Mouse (Mus musculus) liver, embryonic 14.5 days (tissue): Measurements from ENCODE around the gene Shroom1. TPM values are rescaled to one million over a fixed set of nuclear protein-coding genes. Genes with fewer than 3 reads are reported as not detected.

Experiments
- ATAC-seq: fragments of 200-750 bp; cut with Nextera tagmentation; 2 replicates; pipeline ENCODE4 v1.8.0; 2017; ENCODE audit warnings: moderate number of reproducible peaks, mild to moderate bottlenecking, moderate library complexity; ENCODE audit not compliant: insufficient read depth
- DNase-seq, 3 experiments: peaks; one replicate each; pipeline ENCODE4 v3.0.0-alpha.2; 2012 to 2013; ENCODE audit warnings: low read depth in 3 of 3, low spot score in 3 of 3
- H3K27ac ChIP-seq: fragments of 300-500 bp; sonication (generic); 2 replicates; pipeline ENCODE4 v1.5.1; 2014; ENCODE audit warnings: moderate library complexity, mild to moderate bottlenecking, control low read depth, inconsistent platforms
- H3K27me3 ChIP-seq: fragments of 300-500 bp; sonication (generic); 2 replicates; pipeline ENCODE4 v1.6.1; 2014; ENCODE audit warnings: mild to moderate bottlenecking, low read length, moderate library complexity; ENCODE audit not compliant: control insufficient read depth, insufficient read depth
- H3K36me3 ChIP-seq: fragments of 300-500 bp; sonication (generic); replicated peaks from 2 replicates; pipeline ENCODE4 v1.6.1; 2014; ENCODE audit warnings: low read depth; ENCODE audit not compliant: control insufficient read depth, insufficient read depth
- H3K4me1 ChIP-seq, 2 experiments: fragments of 200-500 bp in 1 of 2; fragments of 300-500 bp in 1 of 2; sonication (generic) in 1 of 2; replicated peaks; 2 replicates each; pipeline ENCODE4 v1.6.1; 2012 to 2014; ENCODE audit warnings: antibody characterized with exemption in 1 of 2, inconsistent platforms in 1 of 2, low read length in 1 of 2; ENCODE audit not compliant: control insufficient read depth in 2 of 2, insufficient read depth in 2 of 2
- H3K4me2 ChIP-seq: fragments of 300-500 bp; sonication (generic); 2 replicates; pipeline ENCODE4 v1.6.1; 2014; ENCODE audit warnings: low read depth, mild to moderate bottlenecking, control low read depth, moderate library complexity
- H3K4me3 ChIP-seq, 2 experiments: fragments of 200-500 bp in 1 of 2; fragments of 300-500 bp in 1 of 2; sonication (generic) in 1 of 2; 2 replicates each; pipeline ENCODE4 v1.5.1; 2012 to 2014; ENCODE audit warnings: low read depth in 2 of 2, low read length in 2 of 2, mild to moderate bottlenecking in 2 of 2, control low read depth in 1 of 2, inconsistent platforms in 1 of 2, moderate library complexity in 1 of 2; ENCODE audit not compliant: insufficient read depth in 1 of 2
- H3K9ac ChIP-seq: fragments of 300-500 bp; sonication (generic); replicated peaks from 2 replicates; pipeline ENCODE4 v1.6.1; 2014; ENCODE audit warnings: mild to moderate bottlenecking, control low read depth, moderate library complexity
- H3K9me3 ChIP-seq: fragments of 300-500 bp; sonication (generic); 2 replicates; pipeline ENCODE4 v1.6.1; 2016; ENCODE audit warnings: low read length, mixed read lengths; ENCODE audit not compliant: control insufficient read depth
- CTCF ChIP-seq: IDR thresholded peaks from 2 replicates; pipeline ENCODE4 v1.5.1; 2016; ENCODE audit warnings: antibody characterized with exemption, low read depth, control low read depth
- EP300 ChIP-seq: IDR thresholded peaks from 2 replicates; pipeline ENCODE4 v1.6.1; 2016; ENCODE audit warnings: antibody characterized with exemption, low read depth
- WGBS: fragments of 180-500 bp; shearing (Covaris S2); extraction: QIAGEN DNeasy Blood & Tissue Kit; methylation state at CpG from one replicate; pipeline ENCODE4 v1.1.7; 2014; ENCODE audit not compliant: insufficient replicate concordance; 5-methylcytosine and 5-hydroxymethylcytosine counted together
- polyA plus RNA-seq, 2 experiments: library from polyadenylated mRNA; depleted of rRNA in 1 of 2; stranded (reverse) in 1 of 2; unstranded in 1 of 2; fragments of >200 nt; fragmentation: Nextera tagmentation in 1 of 2; extraction: Ambion mirVana in 1 of 2; gene quantifications; 2 replicates each; pipeline versions ENCODE4 v1.2.1 to v1.2.3; 2012 to 2014

The Shroom1 gene
- polyA plus RNA-seq, 2 experiments, result 1.5 to 1.7 TPM

GRCm38 (mm10) chr11:53469294-53469967 lies 12.4 kb downstream of the Shroom1 start:
- H3K9ac ChIP-seq, result no peak overlapping the region
- ATAC-seq (no peak), DNase-seq (no peak)
- no peak overlapping the region for H3K4me3 ChIP-seq
- no peak for TF ChIP-seq EP300
- TF ChIP-seq CTCF, result no peak
- H3K9me3 ChIP-seq, result no peaks in the 10 kb centered on the region
- 40% methylated on average over 16 of the region's 16 CpGs for WGBS
- no peaks in the 10 kb centered on the region for H3K36me3 ChIP-seq
- peaks cover 49% of the 10 kb centered on the region for H3K27me3 ChIP-seq
- H3K4me2 ChIP-seq, result no peak overlapping the region
- peaks cover 0 to 2% of the 10 kb centered on the region in 2 experiments; a peak in 1 of 4 replicates for H3K4me1 ChIP-seq
- no peak overlapping the region for H3K27ac ChIP-seq

DNA sequence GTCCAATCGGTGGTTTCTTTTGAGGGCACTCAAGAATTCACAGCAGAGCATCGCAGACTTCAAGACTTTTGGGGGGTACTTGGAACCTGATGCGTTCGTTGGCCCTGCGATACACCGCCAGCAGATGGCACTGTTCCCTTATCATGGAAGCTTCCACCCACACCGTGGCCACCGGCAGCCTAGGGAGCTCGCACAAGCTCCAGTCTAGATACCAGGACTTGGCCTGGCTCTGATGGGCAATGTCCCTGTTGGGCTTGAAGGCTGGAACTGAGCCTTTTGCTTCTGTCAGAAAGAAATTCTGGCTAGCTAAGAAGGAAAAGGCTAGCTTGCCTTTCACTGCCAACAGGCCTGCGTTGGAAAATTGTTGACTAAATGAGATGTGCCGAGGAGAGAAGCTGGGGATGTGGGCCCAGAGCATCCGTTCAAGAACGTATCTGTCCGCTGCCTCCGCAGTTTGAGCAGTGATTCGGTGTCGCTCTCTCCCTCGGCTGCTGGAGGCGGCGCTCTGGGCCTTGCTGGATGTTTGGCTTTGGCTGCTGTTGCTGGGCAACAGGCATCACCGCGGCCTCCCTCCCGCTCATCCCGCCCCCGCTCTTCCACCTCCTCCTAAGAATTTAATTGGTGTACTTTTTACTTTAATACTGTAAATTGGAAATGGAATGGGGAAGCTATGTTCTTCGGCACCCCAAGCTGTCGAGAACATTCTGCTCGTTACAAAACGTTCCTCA lies 13.1 kb downstream of the Shroom1 start, which contains the start of gene Gm9837:
TSS of gene Gm9837 (minus strand) at position 512 of the 728 bp plus-strand sequence.
- peak; percentile 69 for ATAC-seq
- peak; percentile 98 for TF ChIP-seq CTCF
- no peak for TF ChIP-seq EP300
- Histone ChIP-seq H3K36me3 (no peaks in the 10 kb centered on the region), H3K4me1 (peaks cover 0 to 2% of the 10 kb centered on the region in 2 experiments; a peak in 1 of 4 replicates), H3K27ac (no peak within 1 kb of the TSS), H3K9ac (no peak within 1 kb of the TSS), H3K27me3 (peaks cover 49% of the 10 kb centered on the region), H3K4me2 (peak within 1 kb of the TSS; percentile 24; the same call in 1 of the 2 replicates), H3K4me3 (no peak within 1 kb of the TSS), H3K9me3 (no peaks in the 10 kb centered on the region)
- peak; percentile 68 to 72 (median 70) for DNase-seq
- WGBS, result 8% methylated on average over 29 of the region's 29 CpGs

DNA sequence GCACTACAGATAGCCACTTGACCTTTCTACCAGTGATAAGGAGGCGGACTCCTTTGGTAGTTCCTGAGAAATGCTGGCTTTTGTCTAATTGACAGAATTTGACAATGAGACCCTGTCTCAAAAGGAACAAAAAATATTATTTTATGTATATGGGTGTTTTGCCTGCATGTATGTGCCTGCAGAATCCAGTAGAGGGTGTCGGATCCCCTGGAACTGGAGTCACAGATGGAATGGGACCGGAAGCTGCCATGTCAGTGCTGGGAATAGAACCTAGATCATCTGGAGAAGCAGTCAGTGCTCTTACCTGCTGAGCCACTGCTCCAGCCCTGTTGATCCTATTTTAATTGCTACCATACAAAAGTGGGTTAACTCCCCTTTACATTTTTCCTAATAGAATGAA lies 15.7 kb downstream of the Shroom1 start:
- ATAC-seq (no peak), DNase-seq (no peak)
- no peak for TF ChIP-seq EP300
- TF ChIP-seq CTCF, result peak; percentile 59
- no peak overlapping the region for H3K4me2 ChIP-seq
- H3K36me3 ChIP-seq, result no peaks in the 10 kb centered on the region
- 66% methylated on average over 3 of the region's 3 CpGs for WGBS
- H3K9ac ChIP-seq, result no peak overlapping the region
- H3K4me1 ChIP-seq, result peaks cover under 1 to 3% of the 10 kb centered on the region in 2 experiments; a peak in 3 of 4 replicates
- H3K27me3 ChIP-seq, result peaks cover 59% of the 10 kb centered on the region
- no peaks in the 10 kb centered on the region for H3K9me3 ChIP-seq
- no peak overlapping the region for H3K27ac ChIP-seq
- H3K4me3 ChIP-seq, result no peak overlapping the region

GRCm38 (mm10) chr11:53475620-53476019 lies 18.6 kb downstream of the Shroom1 start:
- Histone ChIP-seq H3K4me3 (no peak overlapping the region), H3K4me2 (no peak overlapping the region), H3K36me3 (0 out of 2 replicates have a peak, but pooled peaks cover 4% of the 10 kb centered on the region), H3K9ac (no peak overlapping the region), H3K9me3 (no peaks in the 10 kb centered on the region), H3K4me1 (peaks cover 10% of the 10 kb centered on the region in 2 experiments), H3K27ac (no peak overlapping the region), H3K27me3 (peaks cover 69% of the 10 kb centered on the region)
- ATAC-seq (no peak), DNase-seq (no peak)
- TF ChIP-seq EP300 (no peak), CTCF (no peak)
- 32% methylated on average over 8 of the region's 8 CpGs for WGBS

- ATAC-seq (no peak), DNase-seq (no peak)
- Histone ChIP-seq H3K4me2 (peak overlapping the region; percentile 72), H3K9me3 (no peaks in the 10 kb centered on the region), H3K4me1 (peaks cover 27 to 28% of the 10 kb centered on the region in 2 experiments), H3K27me3 (peaks cover 59% of the 10 kb centered on the region), H3K9ac (peak overlapping the region; percentile 75), H3K27ac (no peak overlapping the region), H3K36me3 (0 out of 2 replicates have a peak, but pooled peaks cover 4% of the 10 kb centered on the region), H3K4me3 (peak overlapping the region; percentile 66 to 92)
- TF ChIP-seq CTCF (no peak), EP300 (no peak)
- WGBS, result 16% methylated on average over 7 of the region's 7 CpGs
These were observed 20.8 kb downstream of the Shroom1 start for GRCm38 (mm10) chr11:53477833-53478232.
